Mouse (Mus musculus) layer of hippocampus, adult 8-10 months (tissue): ENCODE measurements around the gene Gm6882. TPM values are rescaled to one million over a fixed set of nuclear protein-coding genes. Genes with fewer than 3 reads are reported as not detected.
"Not testable (repeated sequence)": the region's sequence is repeated elsewhere in the genome, so short reads cannot be mapped to it uniquely, and the experiment has no call there.

ENCODE experiments used
- DNase-seq, 2 experiments: peaks; one replicate each; pipeline ENCODE4 v3.0.0; 2022; ENCODE audit warnings: low spot score in 2 of 2
- total RNA-seq, 4 experiments: library from RNA; stranded (reverse); gene quantifications; 2 replicates each; pipeline ENCODE4 v1.2.4; 2022

The Gm6882 gene
- not detected for total RNA-seq

- not testable (repeated sequence) for DNase-seq
Observed at GRCm38 (mm10) chr7:21432645-21433044, at the start of gene Gm6882. Gm6882 (minus strand) TSS chr7:21432745.

Other genes with a start within 250 kb of the Gm6882 start
- gene Gm5157, start 242.3 kb downstream of the Gm6882 start, total RNA-seq, result not detected
- not detected for gene Vmn1r124, start 172.1 kb downstream of the Gm6882 start, total RNA-seq
- not detected for gene Vmn1r125, start 160.6 kb downstream of the Gm6882 start, total RNA-seq
- not detected for gene Vmn1r126, start 131.3 kb downstream of the Gm6882 start, total RNA-seq
- gene Vmn1r127, start 112.9 kb downstream of the Gm6882 start, total RNA-seq, result not detected
- gene Vmn1r128, start 83.4 kb downstream of the Gm6882 start, total RNA-seq, result not detected
- gene Vmn1r129, start 71.5 kb downstream of the Gm6882 start, total RNA-seq, result not detected
- not detected for gene Vmn1r130, start 79.0 kb upstream of the Gm6882 start, total RNA-seq
- gene Vmn1r131, start 113.3 kb upstream of the Gm6882 start, total RNA-seq, result not detected
- not detected for gene Vmn1r132, start 181.3 kb upstream of the Gm6882 start, total RNA-seq